Mouse (Mus musculus) c-Kit-positive CD71-negative TER-119-negative erythroid progenitor cells, embryonic 14.5 days (primary cell): Measurements from ENCODE around the gene Hist1h2bq.
A peak's percentile ranks its signal among the peaks of the same experiment; 100 is the strongest.
"Not testable (repeated sequence)": the region's sequence is repeated elsewhere in the genome, so short reads cannot be mapped to it uniquely, and the experiment has no call there.

Experiments
- DNase-seq: peaks from one replicate; pipeline ENCODE4 v3.0.0-alpha.2; 2013; ENCODE audit warnings: low read depth

Hist1h2bq gene

GRCm38 (mm10) chr13:21810073-21810472, at the start of gene Hist1h2bq, which contains the start of gene Hist1h2ao:
Gene Hist1h2bq (minus strand): TSS chr13:21810197.
Gene Hist1h2ao (plus strand): TSS chr13:21810465.
- not testable (repeated sequence) for DNase-seq

GRCm38 (mm10) chr13:21855698-21856162, 45.7 kb upstream of the Hist1h2bq start:
- DNase-seq: peak; percentile 56

- DNase-seq: peak; percentile 56
Measured at GRCm38 (mm10) chr13:21855146-21855545, 45.1 kb upstream of the Hist1h2bq start.

GRCm38 (mm10) chr13:21852215-21852945, 42.4 kb upstream of the Hist1h2bq start:
- no peak for DNase-seq

GRCm38 (mm10) chr13:21850696-21851095, 40.7 kb upstream of the Hist1h2bq start:
- DNase-seq: not testable (repeated sequence)

GRCm38 (mm10) chr13:21847883-21848282, 37.9 kb upstream of the Hist1h2bq start:
- no peak for DNase-seq

- DNase-seq: not testable (repeated sequence)
Measured at GRCm38 (mm10) chr13:21846356-21846755, 36.4 kb upstream of the Hist1h2bq start.

- not testable (repeated sequence) for DNase-seq
Measured at GRCm38 (mm10) chr13:21840508-21840907, 30.5 kb upstream of the Hist1h2bq start.

GRCm38 (mm10) chr13:21833461-21833860, 23.5 kb upstream of the Hist1h2bq start, which contains the start of the genes Hist1h2ap and Hist1h2br:
Gene Hist1h2ap (minus strand): TSS chr13:21833507.
Gene Hist1h2br (plus strand): TSS chr13:21833743.
- not testable (repeated sequence) for DNase-seq

- DNase-seq: not testable (repeated sequence)
Measured at GRCm38 (mm10) chr13:21831418-21832394, 21.7 kb upstream of the Hist1h2bq start, which contains the start of gene Hist1h4n. Gene Hist1h4n (minus strand): TSS chr13:21832196.

- no peak for DNase-seq
Measured at GRCm38 (mm10) chr13:21830344-21830743, 20.3 kb upstream of the Hist1h2bq start.

- DNase-seq: no peak
Measured at GRCm38 (mm10) chr13:21828511-21828910, 18.5 kb upstream of the Hist1h2bq start.

GRCm38 (mm10) chr13:21820082-21820890, 10.3 kb upstream of the Hist1h2bq start:
- DNase-seq: not testable (repeated sequence)

- DNase-seq: not testable (repeated sequence)
Measured at GRCm38 (mm10) chr13:21812092-21812491, 2.1 kb upstream of the Hist1h2bq start.

GRCm38 (mm10) chr13:21811539-21811938, 1.5 kb upstream of the Hist1h2bq start, which contains the start of gene Hist1h4m:
Gene Hist1h4m (plus strand): TSS chr13:21811746.
- not testable (repeated sequence) for DNase-seq

GRCm38 (mm10) chr13:21811074-21811473, 1.1 kb upstream of the Hist1h2bq start:
- DNase-seq: not testable (repeated sequence)

- not testable (repeated sequence) for DNase-seq
Measured at GRCm38 (mm10) chr13:21803058-21803457, 6.9 kb downstream of the Hist1h2bq start.

- DNase-seq: not testable (repeated sequence)
Measured at GRCm38 (mm10) chr13:21797163-21797562, 12.8 kb downstream of the Hist1h2bq start.

GRCm38 (mm10) chr13:21795584-21795983, 14.4 kb downstream of the Hist1h2bq start:
- no peak for DNase-seq

- no peak for DNase-seq
Measured at GRCm38 (mm10) chr13:21790601-21791283, 19.3 kb downstream of the Hist1h2bq start.
